Comparison of ENCODE assay signal across 16 mouse cellular contexts in the genomic region with DNA sequence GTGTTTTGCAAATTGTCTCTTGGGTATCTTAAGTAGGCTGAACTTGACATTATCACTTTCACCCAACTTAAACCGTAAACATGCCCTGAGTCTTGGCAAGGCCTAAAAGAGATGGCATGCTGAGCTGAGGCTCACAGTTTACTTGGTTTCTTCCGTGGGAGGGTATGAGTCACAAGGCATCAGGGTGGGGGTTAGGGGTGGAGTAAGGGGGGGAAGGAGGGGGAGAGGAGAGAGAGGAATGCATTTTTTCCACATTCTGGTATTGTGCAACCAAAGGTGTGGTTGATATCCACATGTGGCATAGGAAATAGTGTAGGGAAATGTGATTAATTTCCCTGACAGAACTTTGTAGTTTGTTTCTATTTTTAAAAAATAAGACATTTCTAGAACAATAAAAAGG. TPM values are rescaled to one million over a fixed set of nuclear protein-coding genes. Genes with fewer than 3 reads are reported as not detected.
DNase-seq lines count a peak whose midpoint lies in the region; ATAC-seq and TF ChIP-seq lines count a peak whose summit lies in the region.
"Had no signal": no experiment of that assay in that cellular context is flagged by ENCODE, and none has a peak within 500 bp of the region (broad histone marks: within the 10 kb centered on the region; RNA-seq: fewer than 3 reads in every experiment).

No protein-coding gene starts in this region.

- 40% methylated on average over 2 of the region's 2 CpGs for WGBS in kidney, adult 2 months
- WGBS in liver, postnatal 0 days (ENCODE audit: insufficient replicate concordance), result 51% methylated on average over 2 of the region's 2 CpGs

- peak; percentile 64 for ATAC-seq in inflammation-experienced regulatory T-cells, adult 6 months
- ATAC-seq in liver, postnatal 0 days, result no peak

- H3ac ChIP-seq in myocyte (ENCODE audit: control insufficient read depth, insufficient read length), result no peak overlapping the region

- H3K27me3 ChIP-seq in kidney, adult 2 months (replicated peaks; ENCODE audit: control insufficient read depth, insufficient read depth, low read length), result no peaks in the 10 kb centered on the region
- H3K27me3 ChIP-seq in myocyte (ENCODE audit: control insufficient read depth, insufficient read depth, insufficient read length), result no peaks in the 10 kb centered on the region
- H3K27me3 ChIP-seq in liver, postnatal 0 days (ENCODE audit: insufficient read depth, low read length), result no peaks in the 10 kb centered on the region
- H3K27me3 ChIP-seq: kidney, embryonic 15.5 days had no signal

- H3K4me2 ChIP-seq in myocyte (ENCODE audit: low read depth), result peak overlapping the region; percentile 37
- H3K4me2 ChIP-seq in liver, postnatal 0 days (ENCODE audit: low read depth, low read length), result no peak overlapping the region
- H3K4me2 ChIP-seq: embryonic facial prominence, embryonic 13.5 days; hindbrain, embryonic 13.5 days; kidney, embryonic 15.5 days; neural tube, embryonic 15.5 days had no signal

- peak; percentile 29 for DNase-seq in kidney, adult 2 months
- no peak for DNase-seq in kidney, postnatal 10 days
- DNase-seq in CD4-positive helper T cell, adult 2 months (ENCODE audit: low read depth, low spot score), result peak; percentile 36
- no peak for DNase-seq in cerebellum, postnatal 25 days
- no peak for DNase-seq in liver, postnatal 0 days
- DNase-seq: cerebellum, postnatal 36 days; heart, adult 18-20 months; right cerebral cortex, adult 18-20 months had no signal

- H3K36me3 ChIP-seq in kidney, adult 2 months (ENCODE audit: control insufficient read depth, insufficient read depth, low read length), result no peaks in the 10 kb centered on the region
- H3K36me3 ChIP-seq in myocyte (ENCODE audit: control insufficient read depth, insufficient read depth), result no peaks in the 10 kb centered on the region
- no peaks in the 10 kb centered on the region for H3K36me3 ChIP-seq in liver, postnatal 0 days (replicated peaks; ENCODE audit: insufficient read depth, low read length)
- H3K36me3 ChIP-seq: embryonic facial prominence, embryonic 13.5 days; hindbrain, embryonic 13.5 days; kidney, embryonic 15.5 days; neural tube, embryonic 15.5 days had no signal

- no peak overlapping the region for H3K9ac ChIP-seq in liver, postnatal 0 days (replicated peaks)
- H3K9ac ChIP-seq: embryonic facial prominence, embryonic 13.5 days; hindbrain, embryonic 13.5 days; kidney, embryonic 15.5 days; neural tube, embryonic 15.5 days had no signal

- TF ChIP-seq EP300 in liver, postnatal 0 days (IDR thresholded peaks at IDR 0.05; ENCODE audit: low read depth), result no peak

- 0 out of 2 replicates have a peak, but pooled peaks cover 3% of the 10 kb centered on the region for H3K4me1 ChIP-seq in kidney, adult 2 months (ENCODE audit: control insufficient read depth, insufficient read depth, low read length)
- H3K4me1 ChIP-seq in liver, postnatal 0 days (ENCODE audit: insufficient read depth), result no peaks in the 10 kb centered on the region
- H3K4me1 ChIP-seq: embryonic facial prominence, embryonic 13.5 days; hindbrain, embryonic 13.5 days; megakaryocyte, embryonic 14.5 days; neural tube, embryonic 15.5 days had no signal

- H3K9me3 ChIP-seq in liver, postnatal 0 days (ENCODE audit: low read length), result no peaks in the 10 kb centered on the region
- H3K9me3 ChIP-seq: embryonic facial prominence, embryonic 13.5 days; hindbrain, embryonic 13.5 days; kidney, embryonic 15.5 days; megakaryocyte, embryonic 14.5 days; neural tube, embryonic 15.5 days had no signal

- no peak for TF ChIP-seq CTCF in kidney, adult 2 months (conservative IDR thresholded peaks at IDR 0.05; ENCODE audit: insufficient read depth, insufficient read length, low read depth, low read length)
- no peak for TF ChIP-seq CTCF in liver, postnatal 0 days (IDR thresholded peaks at IDR 0.05; ENCODE audit: low read depth)

- H3K4me3 ChIP-seq in kidney, adult 2 months (ENCODE audit: insufficient read depth, low read depth, low read length), result no peak overlapping the region
- H3K4me3 ChIP-seq in myocyte, result no peak overlapping the region
- no peak overlapping the region for H3K4me3 ChIP-seq in liver, postnatal 0 days (ENCODE audit: low read depth, low read length)
- H3K4me3 ChIP-seq: embryonic facial prominence, embryonic 13.5 days; hindbrain, embryonic 13.5 days; kidney, embryonic 15.5 days; megakaryocyte, embryonic 14.5 days; neural tube, embryonic 15.5 days had no signal

- H3K79me2 ChIP-seq in myocyte (ENCODE audit: control insufficient read depth, insufficient read depth), result no peaks in the 10 kb centered on the region

- H3K27ac ChIP-seq in kidney, adult 2 months (ENCODE audit: insufficient read depth, low read depth, low read length), result no peak overlapping the region
- no peak overlapping the region for H3K27ac ChIP-seq in liver, postnatal 0 days (ENCODE audit: low read depth)
- H3K27ac ChIP-seq: embryonic facial prominence, embryonic 13.5 days; hindbrain, embryonic 13.5 days; kidney, embryonic 15.5 days; neural tube, embryonic 15.5 days had no signal

- no peak for TF ChIP-seq POLR2A in kidney, adult 2 months (IDR thresholded peaks at IDR 0.05; ENCODE audit: low read depth, low read length)
- no peak for TF ChIP-seq POLR2A in myocyte (IDR thresholded peaks at IDR 0.05; ENCODE audit: insufficient read length, low read depth)

TF ChIP-seq in myocyte, 11 proteins besides CTCF, POLR2A, EP300 and RAD21:
- no peak for TF ChIP-seq TCF12 (IDR thresholded peaks at IDR 0.05; ENCODE audit: insufficient read depth, poor library complexity, severe bottlenecking)
- peak; percentile 97 for TF ChIP-seq CEBPB (IDR thresholded peaks at IDR 0.05; ENCODE audit: insufficient read depth, poor library complexity, severe bottlenecking)
- no peak for TF ChIP-seq MAX (IDR thresholded peaks at IDR 0.05; ENCODE audit: low read depth)
- TF ChIP-seq SRF (IDR thresholded peaks at IDR 0.05; ENCODE audit: control insufficient read depth, insufficient read length, low read depth), result no peak
- no peak for TF ChIP-seq MYOG (IDR thresholded peaks at IDR 0.05; ENCODE audit: control insufficient read depth in 1 of 3, insufficient read depth in 1 of 3, insufficient read length in 2 of 3, low read depth in 2 of 3)
- TF ChIP-seq MYOD1 (IDR thresholded peaks at IDR 0.05; ENCODE audit: control insufficient read depth in 1 of 3, insufficient read length in 2 of 3, low read depth in 2 of 3), result peak in 1 of 3 experiments; percentile 16

RNA-seq across cellular contexts. Expression of a gene that starts 7.7 kb away (rescaled TPM):
- 1.9 and 2.5 TPM in 2 replicates for polyA plus RNA-seq in kidney, adult 2 months (2012; rRNA removed)
- polyA plus RNA-seq in inflammation-experienced regulatory T-cells, adult 6 months (2017; shearing (Covaris generic)), result 1 to 10 TPM in 2 of 3 experiments, not detected in 1; 1.1 to 1.7 TPM
- 2.9 TPM for polyA plus RNA-seq in myocyte (2012; fragmentation: generic; extraction: Trizol)
- polyA plus RNA-seq in liver, postnatal 0 days (2015; fragmentation: Nextera tagmentation; extraction: Ambion mirVana), result 0.39 and 0.69 TPM in 2 replicates

RNA-seq across cellular contexts. Expression of a gene that starts 42.6 kb away (rescaled TPM):
- 0.14 and 0.39 TPM in 2 replicates for polyA plus RNA-seq in kidney, adult 2 months (2012; rRNA removed)
- polyA plus RNA-seq in inflammation-experienced regulatory T-cells, adult 6 months (2017; shearing (Covaris generic)), result under 1 TPM in 1 of 3 experiments, not detected in 2; 0.26 TPM
- polyA plus RNA-seq in myocyte (2012; fragmentation: generic; extraction: Trizol), result not detected
- 0.73 and 1.6 TPM in 2 replicates for polyA plus RNA-seq in liver, postnatal 0 days (2015; fragmentation: Nextera tagmentation; extraction: Ambion mirVana)
- polyA plus RNA-seq: embryonic facial prominence, embryonic 13.5 days; forebrain, embryonic 11.5 days; hindbrain, embryonic 13.5 days; kidney, embryonic 15.5 days; neural tube, embryonic 15.5 days had no signal

Comparison
In these comparisons a context has a peak if more than half of its experiments do, and no peak if none do; other contexts are left out.
1. DNase-seq: peak in kidney, adult 2 months (single experiment) and CD4-positive helper T cell, adult 2 months (single experiment); none in kidney, postnatal 10 days (single experiment), cerebellum, postnatal 25 days (0 of 2) and liver, postnatal 0 days (single experiment).